Mouse (Mus musculus): Measurements from ENCODE around the gene 4931409K22Rik. TPM values are rescaled to one million over a fixed set of nuclear protein-coding genes. Genes with fewer than 3 reads are reported as not detected.
"Not testable (repeated sequence)": the region's sequence is repeated elsewhere in the genome, so short reads cannot be mapped to it uniquely, and the experiment has no call there.

4931409K22Rik gene
- polyA plus RNA-seq, 1 experiment from 2014 or later = 0.23 TPM

DNA sequence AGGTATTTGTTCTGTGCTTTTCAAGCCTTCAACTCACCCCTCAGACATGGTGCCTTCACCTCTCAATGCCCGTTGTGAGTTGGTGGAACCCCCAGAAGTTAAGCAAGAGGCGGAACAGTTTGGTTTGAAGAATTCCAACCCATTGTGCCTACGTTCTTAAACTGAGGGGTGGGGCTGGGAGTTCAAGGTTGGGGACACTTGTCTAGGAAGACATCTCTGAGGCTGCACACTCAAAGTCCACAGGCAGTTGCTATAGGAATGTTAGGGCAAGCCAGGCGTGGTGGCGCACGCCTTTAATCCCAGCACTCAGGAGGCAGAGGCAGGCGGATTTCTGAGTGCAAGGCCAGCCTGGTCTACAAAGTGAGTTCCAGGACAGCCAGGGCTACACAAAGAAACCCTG is 1.3 kb downstream of the 4931409K22Rik start:
- H3K9ac ChIP-seq; H3K27ac ChIP-seq; H3K4me3 ChIP-seq (replicated peaks); H3K4me2 ChIP-seq; H3K36me3 ChIP-seq; H3K9me3 ChIP-seq (replicated peaks); ATAC-seq (replicated peaks; ENCODE audit: low FRiP score): not testable (repeated sequence)
- 94% methylated on average over 7 of the region's 7 CpGs for WGBS
- H3K4me1 ChIP-seq = peaks cover 17% of the 10 kb centered on the region
- H3K27me3 ChIP-seq = peaks cover 30% of the 10 kb centered on the region

DNA sequence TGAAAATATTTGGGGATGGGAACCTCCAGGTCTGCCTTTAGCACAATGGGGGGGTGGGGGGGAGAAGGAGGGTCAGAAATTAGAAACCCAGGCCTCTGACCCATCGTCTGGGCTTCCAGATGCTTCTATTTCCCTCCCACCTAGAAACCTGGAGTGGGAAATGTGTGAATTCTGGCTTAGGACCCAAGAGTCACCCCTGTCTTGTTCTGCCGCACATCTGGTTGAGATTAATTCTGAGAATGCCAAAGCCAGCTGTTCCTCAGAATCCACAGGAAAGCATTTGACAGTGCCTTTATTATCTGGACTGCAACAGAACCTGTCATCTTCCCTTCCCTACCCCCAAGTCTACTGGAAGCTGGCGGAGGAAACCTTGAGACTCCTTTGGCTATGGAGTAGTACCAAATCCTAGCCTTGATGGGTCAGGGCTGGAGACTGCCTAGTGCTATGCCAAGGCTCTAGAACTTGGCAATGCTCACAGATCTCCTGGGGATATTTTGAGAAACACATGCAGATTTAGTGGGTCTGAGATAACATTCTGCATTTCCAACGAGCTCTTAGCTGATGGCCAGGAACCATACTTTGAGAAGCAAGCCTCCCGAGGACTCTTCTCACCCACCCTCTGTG is 2.9 kb downstream of the 4931409K22Rik start:
- Histone ChIP-seq H3K4me3 (replicated peaks) (no peak overlapping the region), H3K9me3 (replicated peaks) (no peaks in the 10 kb centered on the region), H3K4me2 (no peak overlapping the region), H3K27me3 (peaks cover 44% of the 10 kb centered on the region), H3K36me3 (no peaks in the 10 kb centered on the region), H3K9ac (no peak overlapping the region), H3K27ac (no peak overlapping the region), H3K4me1 (peaks cover 18% of the 10 kb centered on the region)
- no peak for ATAC-seq (replicated peaks; ENCODE audit: low FRiP score)
- 55% methylated on average over 5 of the region's 5 CpGs for WGBS

DNA sequence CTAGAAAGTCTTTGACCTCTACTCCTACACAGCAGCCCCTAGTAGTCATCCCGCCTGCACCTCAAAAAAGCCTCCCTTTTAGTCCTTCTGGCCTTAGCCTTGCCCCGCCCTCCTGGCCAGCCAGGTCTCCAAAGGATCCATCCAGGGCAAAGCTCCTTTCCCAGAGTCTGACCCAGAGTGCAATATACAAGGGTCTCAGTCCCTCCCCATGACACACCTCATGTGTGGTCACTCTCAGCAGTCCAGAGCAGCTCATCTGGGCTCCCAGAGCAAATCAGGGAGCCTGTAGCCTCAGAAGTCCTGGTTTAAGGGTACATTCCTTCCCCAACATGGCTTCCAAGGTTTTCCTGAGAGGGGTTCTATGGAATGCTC is 5.3 kb downstream of the 4931409K22Rik start:
- peak; percentile 52; the same call in 1 of the 2 replicates for ATAC-seq (replicated peaks; ENCODE audit: low FRiP score)
- peak overlapping the region; percentile 16; the same call in 1 of the 2 replicates for H3K4me3 ChIP-seq (replicated peaks)
- peaks cover 18% of the 10 kb centered on the region for H3K4me1 ChIP-seq
- 24% methylated on average over 2 of the region's 2 CpGs for WGBS
- H3K9me3 ChIP-seq (replicated peaks) = no peaks in the 10 kb centered on the region
- H3K27ac ChIP-seq = peak overlapping the region; percentile 11; the same call in 1 of the 2 replicates
- H3K27me3 ChIP-seq = peaks cover 56% of the 10 kb centered on the region
- no peak overlapping the region for H3K9ac ChIP-seq
- peak overlapping the region; percentile 54 for H3K4me2 ChIP-seq
- H3K36me3 ChIP-seq = no peaks in the 10 kb centered on the region

DNA sequence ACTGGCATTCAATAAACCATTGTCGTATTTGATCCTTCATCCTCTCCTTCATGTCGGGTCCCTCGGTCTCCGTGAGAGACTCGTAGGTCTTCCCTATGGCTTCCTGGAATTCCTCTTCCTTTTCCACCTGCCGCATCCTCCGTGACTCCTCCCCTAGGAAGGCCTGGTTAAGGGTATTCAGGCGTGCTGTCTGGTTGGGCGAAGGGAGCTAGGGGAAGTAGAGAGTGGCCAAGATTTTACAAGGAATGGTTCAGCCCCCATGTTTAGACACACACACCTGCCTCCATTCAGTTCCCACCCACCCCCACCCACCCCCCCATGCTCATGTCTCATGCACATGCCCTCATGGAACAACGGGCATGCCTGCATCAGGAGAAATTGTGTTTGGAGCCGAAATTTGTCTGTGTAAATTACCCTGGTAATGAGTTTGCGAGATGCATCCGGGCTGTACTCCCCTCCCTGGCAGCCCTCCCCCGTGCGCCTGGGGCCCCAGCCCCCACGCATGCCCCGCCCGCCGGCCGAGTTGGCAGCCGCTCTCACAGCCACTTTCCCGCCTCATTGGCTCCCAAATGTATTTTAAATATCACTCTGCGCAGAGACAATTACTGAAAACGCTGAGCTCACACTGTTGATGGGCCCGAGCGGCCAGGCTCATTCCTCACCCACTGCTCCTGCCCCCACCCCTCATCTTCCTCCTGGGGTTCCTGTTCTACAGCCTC is 5.9 kb downstream of the 4931409K22Rik start:
- peak; percentile 74 for ATAC-seq (replicated peaks; ENCODE audit: low FRiP score)
- Histone ChIP-seq H3K9me3 (replicated peaks) (no peaks in the 10 kb centered on the region), H3K36me3 (no peaks in the 10 kb centered on the region), H3K4me2 (peak overlapping the region; percentile 54), H3K4me1 (peaks cover 18% of the 10 kb centered on the region), H3K9ac (no peak overlapping the region), H3K27ac (peak overlapping the region; percentile 11; the same call in 1 of the 2 replicates), H3K27me3 (peaks cover 57% of the 10 kb centered on the region), H3K4me3 (replicated peaks) (peak overlapping the region; percentile 16; the same call in 1 of the 2 replicates)
- WGBS = 12% methylated on average over 26 of the region's 26 CpGs

DNA sequence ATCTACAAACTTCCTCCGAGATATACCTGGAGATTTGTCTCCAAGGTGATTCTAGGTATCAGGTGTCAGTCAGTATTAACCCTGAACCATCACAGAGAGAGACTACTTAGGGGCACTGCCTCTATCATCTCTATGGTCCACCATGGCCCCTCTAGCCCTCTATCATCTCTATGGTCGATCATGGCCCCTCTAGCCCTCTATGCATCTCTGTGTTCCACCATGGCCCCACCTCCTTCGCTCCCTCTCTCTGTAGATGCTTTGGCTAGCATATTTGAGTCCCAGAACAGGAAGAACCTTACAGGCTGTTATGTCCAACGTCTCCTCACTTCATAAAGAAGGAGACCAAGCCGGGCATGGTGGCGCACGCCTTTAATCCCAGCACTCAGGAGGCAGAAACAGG is 14.0 kb downstream of the 4931409K22Rik start:
- Histone ChIP-seq H3K36me3 (no peaks in the 10 kb centered on the region), H3K27ac (no peak overlapping the region), H3K27me3 (peaks cover 32% of the 10 kb centered on the region), H3K4me3 (replicated peaks) (no peak overlapping the region), H3K9me3 (replicated peaks) (no peaks in the 10 kb centered on the region), H3K4me1 (peaks cover 22% of the 10 kb centered on the region), H3K4me2 (no peak overlapping the region), H3K9ac (no peak overlapping the region)
- no peak for ATAC-seq (replicated peaks; ENCODE audit: low FRiP score)
- 76% methylated on average over 7 of the region's 7 CpGs for WGBS

DNA sequence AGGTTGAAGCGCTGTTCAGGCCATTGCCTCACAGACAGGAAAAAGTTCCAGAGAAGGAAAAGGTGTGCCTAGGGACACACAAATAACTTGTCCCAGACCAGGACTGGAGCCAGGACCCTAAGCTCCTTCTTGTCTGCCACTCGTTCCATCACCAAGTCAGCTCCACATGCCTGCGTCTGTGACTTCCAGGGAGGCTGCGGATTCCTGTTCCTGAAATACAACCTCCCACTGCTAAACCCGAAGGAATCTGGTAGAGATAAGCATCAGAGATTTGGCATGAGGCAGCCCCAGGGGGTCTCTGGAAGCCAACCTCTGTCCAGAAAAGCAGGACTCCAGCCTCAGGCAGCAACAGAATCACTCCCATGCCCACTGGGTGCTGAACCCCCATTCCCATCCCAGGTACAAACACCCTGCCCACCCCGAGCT is 15.5 kb downstream of the 4931409K22Rik start:
- Histone ChIP-seq H3K27ac (peak overlapping the region; percentile 70; the same call in 1 of the 2 replicates), H3K27me3 (peaks cover 36% of the 10 kb centered on the region), H3K9ac (no peak overlapping the region), H3K9me3 (replicated peaks) (no peaks in the 10 kb centered on the region), H3K4me1 (peaks cover 22% of the 10 kb centered on the region), H3K4me3 (replicated peaks) (peak overlapping the region; percentile 26; the same call in 1 of the 2 replicates), H3K4me2 (peak overlapping the region; percentile 60), H3K36me3 (no peaks in the 10 kb centered on the region)
- 13% methylated on average over 6 of the region's 6 CpGs for WGBS
- no peak for ATAC-seq (replicated peaks; ENCODE audit: low FRiP score)

DNA sequence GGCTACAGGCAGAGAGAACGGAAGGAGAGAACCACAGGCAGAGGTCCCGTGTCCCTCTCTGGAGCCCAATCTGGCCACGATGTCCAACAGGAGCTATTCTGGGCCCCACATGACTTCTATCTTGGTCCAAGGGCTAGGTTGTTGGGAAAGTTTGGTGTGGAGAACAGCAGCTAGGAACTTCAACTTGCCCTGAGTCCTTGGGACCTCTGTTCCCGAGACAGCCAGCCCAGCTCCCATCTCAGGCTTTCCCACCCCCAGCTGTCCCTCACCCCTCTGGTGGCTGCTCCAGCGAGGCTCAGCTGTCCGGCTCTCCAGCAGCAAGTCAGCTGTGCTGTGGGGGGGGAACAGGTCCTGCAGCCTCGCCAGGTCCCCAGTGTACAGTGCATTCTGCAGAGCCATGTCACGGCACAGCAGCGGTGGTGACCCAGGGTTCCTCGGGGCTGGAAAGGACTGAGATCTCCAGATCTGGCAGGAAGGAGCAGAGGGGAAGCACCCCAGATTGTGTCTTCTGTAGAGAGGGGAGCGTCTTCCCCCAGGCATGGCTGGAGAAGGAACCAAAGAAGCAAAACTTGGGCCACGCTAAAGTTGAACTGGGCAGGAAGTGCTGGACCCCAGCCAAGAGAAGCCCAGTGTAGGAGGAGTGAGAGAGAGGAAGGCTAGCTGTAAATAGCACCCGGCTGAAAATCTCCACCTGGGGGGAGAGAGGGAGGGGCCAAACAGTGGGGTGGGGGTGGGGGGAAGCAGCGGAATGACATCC is 16.0 kb downstream of the 4931409K22Rik start, which contains the start of gene Asb10:
Gene Asb10 (minus strand): TSS at position 592 of the 757 bp plus-strand sequence.
- Histone ChIP-seq H3K4me3 (replicated peaks) (peak within 1 kb of the TSS; percentile 26), H3K9me3 (replicated peaks) (no peaks in the 10 kb centered on the region)

DNA sequence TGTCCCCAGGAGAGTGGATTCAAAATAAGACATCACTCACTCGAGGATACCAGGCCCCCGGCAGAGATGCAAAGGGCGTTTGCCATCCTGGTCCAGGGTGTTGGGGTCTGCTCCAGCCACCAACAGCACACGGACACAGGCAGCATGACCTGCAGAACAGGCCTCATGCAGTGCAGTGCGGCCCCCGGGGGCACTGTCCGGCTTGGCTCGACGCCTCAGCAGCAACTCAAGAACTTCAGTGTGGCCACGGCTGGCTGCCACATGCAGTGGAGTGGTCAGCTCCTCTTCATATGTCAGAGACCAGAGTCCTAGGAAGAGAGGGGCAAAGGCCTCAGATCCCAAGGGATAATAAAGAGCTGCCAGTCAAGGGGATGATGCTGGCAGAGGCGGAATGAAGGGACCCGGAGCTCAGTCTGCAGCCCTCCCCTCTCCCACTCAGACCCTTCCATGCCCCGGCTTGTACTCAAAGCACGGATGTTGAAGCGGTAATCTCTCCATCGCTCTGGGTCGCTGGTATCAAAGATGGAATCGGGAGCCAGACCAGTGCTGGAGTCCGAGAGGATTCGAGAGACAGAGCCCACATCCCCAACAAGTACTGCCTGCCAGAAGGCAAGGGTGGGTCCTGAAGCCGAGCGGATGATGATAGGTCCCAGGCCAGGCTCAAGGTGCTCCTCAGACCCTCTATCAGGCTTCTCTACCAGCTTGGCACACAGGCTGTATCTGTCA is 16.9 kb downstream of the 4931409K22Rik start:
- H3K4me1 ChIP-seq = peaks cover 22% of the 10 kb centered on the region
- H3K27me3 ChIP-seq = peaks cover 41% of the 10 kb centered on the region
- H3K4me3 ChIP-seq (replicated peaks) = no peak overlapping the region
- 75% methylated on average over 22 of the region's 22 CpGs for WGBS
- H3K27ac ChIP-seq = 0 out of 2 replicates have a peak overlapping the region, but pooled peaks have one; percentile 16
- H3K4me2 ChIP-seq = peak overlapping the region; percentile 60
- H3K9ac ChIP-seq = no peak overlapping the region
- H3K36me3 ChIP-seq = no peaks in the 10 kb centered on the region
- ATAC-seq (replicated peaks; ENCODE audit: low FRiP score) = no peak
- no peaks in the 10 kb centered on the region for H3K9me3 ChIP-seq (replicated peaks)

More for the DNA sequence above, 16.0 kb downstream of the 4931409K22Rik start, which contains the start of gene Asb10:
- H3K4me1 ChIP-seq = peaks cover 22% of the 10 kb centered on the region
- no peaks in the 10 kb centered on the region for H3K36me3 ChIP-seq
- H3K27me3 ChIP-seq = peaks cover 37% of the 10 kb centered on the region
- H3K9ac ChIP-seq = peak within 1 kb of the TSS; percentile 29; the same call in 1 of the 2 replicates
- H3K27ac ChIP-seq = peak within 1 kb of the TSS; percentile 70
- 17% methylated on average over 14 of the region's 14 CpGs for WGBS
- ATAC-seq (replicated peaks; ENCODE audit: low FRiP score) = peak; percentile 61; the same call in 1 of the 2 replicates
- H3K4me2 ChIP-seq = peak within 1 kb of the TSS; percentile 60

DNA sequence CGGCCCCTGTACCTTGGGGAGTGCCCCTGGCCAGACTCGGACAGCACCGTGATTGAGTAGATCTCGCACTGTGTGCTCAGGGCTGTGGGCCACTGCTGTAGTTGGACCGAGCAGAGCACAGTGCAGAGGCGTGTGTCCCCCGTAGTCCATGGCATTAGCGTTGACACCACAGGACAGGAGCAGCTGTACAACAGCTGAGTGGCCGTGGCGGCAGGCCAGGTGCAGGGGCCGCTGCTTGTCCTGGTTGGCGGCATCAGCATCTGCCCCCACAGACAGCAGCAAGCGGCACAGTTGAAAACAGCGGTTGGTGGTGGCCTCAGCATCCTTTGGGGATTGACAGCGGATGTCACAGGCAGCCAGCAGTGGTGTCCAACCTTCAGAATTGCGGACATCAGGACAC is 19.0 kb downstream of the 4931409K22Rik start:
- H3K4me2 ChIP-seq = no peak overlapping the region
- no peak for ATAC-seq (replicated peaks; ENCODE audit: low FRiP score)
- H3K27me3 ChIP-seq = peaks cover 59% of the 10 kb centered on the region
- H3K27ac ChIP-seq = no peak overlapping the region
- no peak overlapping the region for H3K4me3 ChIP-seq (replicated peaks)
- H3K4me1 ChIP-seq = peaks cover 22% of the 10 kb centered on the region
- no peak overlapping the region for H3K9ac ChIP-seq
- H3K9me3 ChIP-seq (replicated peaks) = no peaks in the 10 kb centered on the region
- WGBS = 62% methylated on average over 16 of the region's 16 CpGs
- no peaks in the 10 kb centered on the region for H3K36me3 ChIP-seq

DNA sequence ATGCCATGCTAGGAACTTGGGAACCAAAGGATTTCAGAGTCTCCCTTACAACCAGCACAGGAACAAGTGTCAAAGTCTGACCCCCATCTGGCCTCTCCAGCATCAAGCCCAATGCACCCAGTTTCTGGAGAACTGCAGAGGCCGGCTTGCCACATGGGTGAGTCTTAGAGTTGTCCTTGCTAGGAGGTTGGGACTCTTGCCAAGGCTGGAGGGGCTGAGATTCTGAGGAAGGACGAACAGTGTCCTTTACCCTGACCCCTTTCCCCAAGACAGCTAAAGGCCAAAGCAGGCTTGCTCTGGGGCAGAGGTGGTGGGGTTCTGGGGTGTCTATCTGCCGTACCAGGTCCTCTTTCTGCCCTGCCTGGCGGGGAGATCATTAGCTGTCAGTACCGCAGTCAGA is 20.1 kb downstream of the 4931409K22Rik start:
- ATAC-seq (replicated peaks; ENCODE audit: low FRiP score) = no peak
- peaks cover 61% of the 10 kb centered on the region for H3K27me3 ChIP-seq
- H3K4me2 ChIP-seq = no peak overlapping the region
- 72% methylated on average over 5 of the region's 5 CpGs for WGBS
- H3K27ac ChIP-seq = no peak overlapping the region
- no peak overlapping the region for H3K9ac ChIP-seq
- no peaks in the 10 kb centered on the region for H3K9me3 ChIP-seq (replicated peaks)
- peaks cover 22% of the 10 kb centered on the region for H3K4me1 ChIP-seq
- H3K4me3 ChIP-seq (replicated peaks) = no peak overlapping the region
- H3K36me3 ChIP-seq = no peaks in the 10 kb centered on the region

DNA sequence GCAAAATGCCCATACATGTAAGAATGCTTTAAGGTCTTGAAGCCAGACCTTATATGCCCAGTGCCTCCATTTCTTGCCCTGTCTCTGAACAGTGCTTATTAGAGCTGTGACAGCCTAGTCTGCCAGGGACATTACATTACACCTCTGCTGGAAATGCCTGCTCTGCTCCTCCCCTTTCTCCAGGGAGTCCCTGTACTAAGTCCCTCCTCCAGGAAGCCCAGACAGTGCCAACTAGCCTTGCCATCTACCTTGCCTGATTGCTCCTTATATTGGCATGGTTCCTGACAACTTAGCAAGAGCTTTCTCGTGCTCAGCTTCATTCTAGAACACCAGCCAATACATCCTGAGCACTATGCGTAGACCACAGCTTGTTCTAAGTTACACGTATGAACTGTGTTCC is 20.9 kb downstream of the 4931409K22Rik start:
- no peaks in the 10 kb centered on the region for H3K36me3 ChIP-seq
- WGBS = 86% methylated on average over 3 of the region's 3 CpGs

More for the DNA sequence above, 20.9 kb downstream of the 4931409K22Rik start:
- H3K4me2 ChIP-seq = no peak overlapping the region
- peaks cover 14% of the 10 kb centered on the region for H3K4me1 ChIP-seq
- H3K4me3 ChIP-seq (replicated peaks) = no peak overlapping the region
- ATAC-seq (replicated peaks; ENCODE audit: low FRiP score) = no peak
- H3K9ac ChIP-seq = no peak overlapping the region
- H3K9me3 ChIP-seq (replicated peaks) = no peaks in the 10 kb centered on the region
- H3K27me3 ChIP-seq = peaks cover 67% of the 10 kb centered on the region
- H3K27ac ChIP-seq = no peak overlapping the region
